Mouse (Mus musculus) liver, adult 2 months (tissue): ENCODE results near the gene Hist1h4n. TPM values are rescaled to one million over a fixed set of nuclear protein-coding genes. Genes with fewer than 3 reads are reported as not detected.
"Not testable (repeated sequence)": the region's sequence is repeated elsewhere in the genome, so short reads cannot be mapped to it uniquely, and the experiment has no call there.

Source experiments
- DNase-seq: peaks from one replicate; pipeline ENCODE4 v3.0.0-alpha.2; 2011; ENCODE audit warnings: low read depth, low spot score; ENCODE audit errors: extremely low read depth
- H3K27ac ChIP-seq: fragments of 200-500 bp; replicated peaks from 2 replicates; pipeline ENCODE4 v1.5.1; 2012; ENCODE audit warnings: low read depth, mild to moderate bottlenecking, control low read depth, inconsistent platforms, low read length; ENCODE audit not compliant: insufficient read depth
- H3K27me3 ChIP-seq: fragments of 200-500 bp; 2 replicates; pipeline ENCODE4 v1.6.1; 2012; ENCODE audit warnings: mild to moderate bottlenecking, moderate library complexity, low read length, inconsistent platforms; ENCODE audit not compliant: control insufficient read depth, insufficient read depth
- H3K36me3 ChIP-seq: fragments of 200-500 bp; 2 replicates; pipeline ENCODE4 v1.6.1; 2012; ENCODE audit warnings: low read length, inconsistent platforms; ENCODE audit not compliant: control insufficient read depth, insufficient read depth
- H3K4me1 ChIP-seq: fragments of 200-500 bp; 2 replicates; pipeline ENCODE4 v1.6.1; 2011; ENCODE audit warnings: low read length; ENCODE audit not compliant: control insufficient read depth, insufficient read depth
- H3K4me3 ChIP-seq: fragments of 200-500 bp; 2 replicates; pipeline ENCODE4 v1.5.1; 2011; ENCODE audit warnings: low read depth, mild to moderate bottlenecking, control low read depth, low read length, moderate library complexity; ENCODE audit not compliant: insufficient read depth
- H3K79me2 ChIP-seq: fragments of 200-500 bp; 2 replicates; pipeline ENCODE4 v1.6.1; 2012; ENCODE audit warnings: inconsistent platforms, mild to moderate bottlenecking, low read length, moderate library complexity; ENCODE audit not compliant: control insufficient read depth, insufficient read depth
- H3K9ac ChIP-seq: fragments of 200-500 bp; 2 replicates; pipeline ENCODE4 v1.6.1; 2012; ENCODE audit warnings: low read depth, mild to moderate bottlenecking, control low read depth, inconsistent platforms, low read length
- CTCF ChIP-seq: fragments of 200-500 bp; IDR thresholded peaks from 2 replicates; pipeline ENCODE4 v1.5.1; 2011; ENCODE audit warnings: low read depth, low read length, control low read depth
- POLR2A ChIP-seq: fragments of 200-500 bp; IDR thresholded peaks from 2 replicates; pipeline ENCODE4 v1.6.1; 2011; ENCODE audit warnings: low read length, control low read depth; ENCODE audit not compliant: insufficient read depth; ENCODE audit errors: extremely low read depth
- WGBS: fragments of 180-500 bp; shearing (Covaris S2); methylation state at CpG from one replicate; pipeline ENCODE4 v1.1.7; 2018; 5-methylcytosine and 5-hydroxymethylcytosine counted together
- polyA plus RNA-seq: library from polyadenylated mRNA; depleted of rRNA; stranded (reverse); fragments of >200 nt; gene quantifications from 2 replicates; pipeline ENCODE4 v1.2.3, GENCODE M21; 2012; rRNA removed
- total RNA-seq: library from RNA; depleted of rRNA; stranded (reverse); fragments of >200 nt; gene quantifications from 2 replicates; pipeline ENCODE4 v1.2.3, GENCODE M21; 2014; rRNA removed

The Hist1h4n gene
- 336 and 466 TPM in 2 replicates for total RNA-seq
- polyA plus RNA-seq = 4.5 and 8.5 TPM in 2 replicates

- H3K27ac ChIP-seq = not testable (repeated sequence)
Observed at GRCm38 (mm10) chr13:21831418-21832394, at the start of gene Hist1h4n. Gene Hist1h4n (minus strand): TSS chr13:21832196.

DNA sequence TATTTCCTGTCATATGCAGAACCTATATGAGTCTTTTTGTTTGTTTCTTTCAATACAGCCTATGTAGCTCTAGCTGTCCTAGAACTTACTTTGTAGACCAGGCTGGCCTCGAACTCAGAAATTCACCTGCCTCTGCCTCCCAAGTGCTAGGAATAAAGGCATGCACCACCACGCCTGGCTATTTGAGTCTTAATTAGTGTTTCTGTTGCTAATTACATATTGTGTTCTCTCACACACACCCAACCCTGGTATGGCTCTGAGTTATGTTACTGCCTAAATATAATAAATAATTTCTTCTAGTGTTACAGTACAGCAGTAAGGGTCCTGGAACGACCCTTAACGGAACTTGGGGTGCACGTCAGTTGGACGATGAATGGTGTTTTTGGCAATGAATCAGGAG, 48.7 kb upstream of the Hist1h4n start:
- no peak for DNase-seq
- Histone ChIP-seq H3K79me2 (no peaks in the 10 kb centered on the region), H3K27me3 (no peaks in the 10 kb centered on the region), H3K27ac (no peak overlapping the region), H3K4me1 (peaks cover 2% of the 10 kb centered on the region; the same call in 1 of the 2 replicates), H3K9ac (no peak overlapping the region), H3K4me3 (no peak overlapping the region), H3K36me3 (no peaks in the 10 kb centered on the region)
- TF ChIP-seq POLR2A (no peak), CTCF (no peak)
- WGBS = 87% methylated on average over 6 of the region's 6 CpGs

More at GRCm38 (mm10) chr13:21831418-21832394, at the start of gene Hist1h4n:
- H3K79me2 ChIP-seq, H3K36me3 ChIP-seq, DNase-seq, H3K27me3 ChIP-seq, H3K4me1 ChIP-seq, H3K4me3 ChIP-seq, H3K9ac ChIP-seq: not testable (repeated sequence)
- 0 out of 2 replicates have a peak, but pooled peaks have one; percentile 27 for TF ChIP-seq POLR2A
- 0% methylated on average over 25 of the region's 58 CpGs for WGBS

GRCm38 (mm10) chr13:21865503-21865902, 33.5 kb upstream of the Hist1h4n start:
- not testable (repeated sequence) for H3K27ac ChIP-seq, DNase-seq, H3K36me3 ChIP-seq, H3K9ac ChIP-seq, H3K4me1 ChIP-seq, H3K27me3 ChIP-seq, H3K79me2 ChIP-seq, H3K4me3 ChIP-seq
- WGBS = 71% methylated on average over 3 of the region's 3 CpGs

DNA sequence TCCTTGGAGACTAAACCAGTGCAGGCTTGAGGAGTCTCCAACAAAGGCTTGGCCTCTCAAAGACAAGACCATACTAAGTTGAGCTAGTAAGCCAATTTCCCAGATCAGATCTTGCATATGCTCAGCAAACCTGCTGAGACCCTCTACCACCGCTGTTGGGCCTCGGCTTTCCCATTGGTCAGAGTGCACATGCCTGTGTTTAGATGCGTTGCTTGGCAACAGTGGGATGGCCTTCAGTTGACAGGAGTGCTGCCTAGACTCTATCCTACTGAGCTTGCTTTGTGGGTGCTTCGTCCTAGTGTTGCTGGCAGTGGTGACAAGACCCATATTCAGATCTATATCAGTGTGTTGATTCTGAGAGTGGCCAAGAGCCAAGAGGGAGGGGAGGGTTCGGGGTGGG, 29.6 kb upstream of the Hist1h4n start:
- H3K4me3 ChIP-seq = no peak overlapping the region
- no peak overlapping the region for H3K9ac ChIP-seq
- no peak overlapping the region for H3K27ac ChIP-seq
- no peak for TF ChIP-seq POLR2A
- no peak for TF ChIP-seq CTCF
- H3K27me3 ChIP-seq = no peaks in the 10 kb centered on the region
- no peaks in the 10 kb centered on the region for H3K79me2 ChIP-seq
- H3K36me3 ChIP-seq = no peaks in the 10 kb centered on the region
- no peak for DNase-seq
- H3K4me1 ChIP-seq = no peaks in the 10 kb centered on the region
- 38% methylated on average over 5 of the region's 5 CpGs for WGBS

GRCm38 (mm10) chr13:21855698-21856162, 23.7 kb upstream of the Hist1h4n start:
- Histone ChIP-seq H3K4me1 (0 out of 2 replicates have a peak, but pooled peaks cover 2% of the 10 kb centered on the region), H3K27ac (no peak overlapping the region), H3K4me3 (peak overlapping the region; percentile 50), H3K9ac (no peak overlapping the region), H3K36me3 (no peaks in the 10 kb centered on the region), H3K27me3 (no peaks in the 10 kb centered on the region), H3K79me2 (no peaks in the 10 kb centered on the region)
- TF ChIP-seq CTCF = no peak
- no peak for TF ChIP-seq POLR2A
- WGBS = 11% methylated on average over 15 of the region's 15 CpGs
- DNase-seq = peak; percentile 33

- no peak overlapping the region for H3K9ac ChIP-seq
- 5% methylated on average over 11 of the region's 11 CpGs for WGBS
- no peak for TF ChIP-seq CTCF
- no peak for TF ChIP-seq POLR2A
- H3K4me1 ChIP-seq = 0 out of 2 replicates have a peak, but pooled peaks cover 2% of the 10 kb centered on the region
- H3K79me2 ChIP-seq = no peaks in the 10 kb centered on the region
- peak; percentile 72 for DNase-seq
- no peaks in the 10 kb centered on the region for H3K27me3 ChIP-seq
- 0 out of 2 replicates have a peak overlapping the region, but pooled peaks have one; percentile 50 for H3K4me3 ChIP-seq
- H3K27ac ChIP-seq = no peak overlapping the region
- no peaks in the 10 kb centered on the region for H3K36me3 ChIP-seq
Observed at GRCm38 (mm10) chr13:21855146-21855545, 23.1 kb upstream of the Hist1h4n start.
